Mouse (Mus musculus): ENCODE measurements around the gene Pcdh9. TPM values are rescaled to one million over a fixed set of nuclear protein-coding genes. Genes with fewer than 3 reads are reported as not detected.

Pcdh9 gene
- total and polyA plus RNA-seq, 2 experiments from 2014 or later: 85.2 to 100 TPM

- Histone ChIP-seq H3K4me3 (ENCODE audit: low read depth, low read length) (no peak overlapping the region), H3K27ac (ENCODE audit: low read depth, low read length) (no peak overlapping the region), H3K9me3 (ENCODE audit: low read length) (no peaks in the 10 kb centered on the region), H3K27me3 (ENCODE audit: insufficient read depth, low read length) (no peaks in the 10 kb centered on the region), H3K4me2 (ENCODE audit: low read depth) (no peak overlapping the region), H3K4me1 (ENCODE audit: insufficient read depth) (no peaks in the 10 kb centered on the region), H3K36me3 (ENCODE audit: insufficient read depth) (no peaks in the 10 kb centered on the region), H3K9ac (no peak overlapping the region)
- ATAC-seq: no peak
- no peak for DNase-seq
- TF ChIP-seq CTCF (IDR thresholded peaks at IDR 0.05; ENCODE audit: low read depth): no peak
- WGBS: 89% methylated on average over 6 of the region's 6 CpGs
Measured at GRCm38 (mm10) chr14:93143414-93143813, 747.1 kb downstream of the Pcdh9 start.

DNA sequence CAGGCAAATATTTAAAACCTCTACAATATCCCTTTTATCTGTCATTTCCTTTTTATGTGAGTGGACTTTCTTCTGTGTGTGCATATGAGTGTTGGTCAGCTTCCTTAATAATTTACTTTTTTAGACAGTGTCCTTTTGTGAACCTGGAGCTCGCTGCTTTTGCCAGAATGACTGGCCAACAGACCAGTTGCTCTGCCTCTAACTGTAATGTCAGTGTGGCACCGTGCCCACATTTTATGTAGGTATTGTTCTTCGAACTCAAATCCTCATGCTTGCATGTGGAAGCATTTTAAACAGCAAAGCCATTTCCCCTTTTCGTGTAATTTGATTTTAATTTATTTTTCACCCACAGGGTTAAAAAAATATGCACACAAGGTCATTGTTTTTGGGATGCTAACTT lies 748.4 kb downstream of the Pcdh9 start:
- no peak overlapping the region for H3K4me3 ChIP-seq (ENCODE audit: low read depth, low read length)
- no peak overlapping the region for H3K9ac ChIP-seq
- H3K27me3 ChIP-seq (ENCODE audit: insufficient read depth, low read length): no peaks in the 10 kb centered on the region
- no peaks in the 10 kb centered on the region for H3K9me3 ChIP-seq (ENCODE audit: low read length)
- DNase-seq: no peak
- WGBS: 78% methylated on average over 4 of the region's 4 CpGs
- no peak for ATAC-seq
- TF ChIP-seq CTCF (IDR thresholded peaks at IDR 0.05; ENCODE audit: low read depth): no peak
- no peak overlapping the region for H3K4me2 ChIP-seq (ENCODE audit: low read depth)
- H3K36me3 ChIP-seq (ENCODE audit: insufficient read depth): no peaks in the 10 kb centered on the region
- H3K4me1 ChIP-seq (ENCODE audit: insufficient read depth): no peaks in the 10 kb centered on the region
- H3K27ac ChIP-seq (ENCODE audit: low read depth, low read length): no peak overlapping the region

GRCm38 (mm10) chr14:93126993-93127392 lies 763.5 kb downstream of the Pcdh9 start:
- 76% methylated on average over 3 of the region's 3 CpGs for WGBS

DNA sequence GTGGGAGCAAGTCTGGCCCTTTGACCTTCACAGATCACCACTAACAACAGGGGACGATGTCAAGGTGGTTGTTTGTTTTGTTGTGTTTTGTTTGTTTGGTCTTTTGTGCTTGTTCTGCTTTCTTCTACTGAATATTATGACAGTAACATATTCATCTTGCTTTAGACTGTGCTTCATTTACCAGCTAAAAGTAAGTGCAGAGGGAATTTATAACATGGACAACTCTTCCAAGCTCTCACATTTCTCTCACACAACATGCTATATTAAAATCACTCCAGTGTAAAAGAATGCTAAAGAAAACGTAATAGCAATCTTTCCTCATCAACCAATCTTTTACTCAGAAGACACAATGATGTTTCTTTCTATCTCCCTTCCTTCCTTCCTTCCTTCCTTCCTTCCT lies 787.7 kb downstream of the Pcdh9 start:
- H3K27ac ChIP-seq (ENCODE audit: low read depth, low read length): no peak overlapping the region
- H3K36me3 ChIP-seq (ENCODE audit: insufficient read depth): no peaks in the 10 kb centered on the region
- TF ChIP-seq CTCF (IDR thresholded peaks at IDR 0.05; ENCODE audit: low read depth): no peak
- ATAC-seq (no peak), DNase-seq (no peak)
- H3K4me3 ChIP-seq (ENCODE audit: low read depth, low read length): no peak overlapping the region
- no peaks in the 10 kb centered on the region for H3K4me1 ChIP-seq (ENCODE audit: insufficient read depth)
- WGBS: 53% methylated on average over 2 of the region's 2 CpGs
- no peaks in the 10 kb centered on the region for H3K27me3 ChIP-seq (ENCODE audit: insufficient read depth, low read length)
- no peaks in the 10 kb centered on the region for H3K9me3 ChIP-seq (ENCODE audit: low read length)
- no peak overlapping the region for H3K9ac ChIP-seq
- no peak overlapping the region for H3K4me2 ChIP-seq (ENCODE audit: low read depth)

More at GRCm38 (mm10) chr14:93126993-93127392, 763.5 kb downstream of the Pcdh9 start:
- Histone ChIP-seq H3K36me3 (ENCODE audit: insufficient read depth) (no peaks in the 10 kb centered on the region), H3K27ac (ENCODE audit: low read depth, low read length) (no peak overlapping the region), H3K9me3 (ENCODE audit: low read length) (no peaks in the 10 kb centered on the region), H3K4me2 (ENCODE audit: low read depth) (no peak overlapping the region), H3K27me3 (ENCODE audit: insufficient read depth, low read length) (no peaks in the 10 kb centered on the region), H3K9ac (no peak overlapping the region), H3K4me3 (ENCODE audit: low read depth, low read length) (no peak overlapping the region), H3K4me1 (ENCODE audit: insufficient read depth) (no peaks in the 10 kb centered on the region)
- ATAC-seq: no peak
- TF ChIP-seq CTCF (IDR thresholded peaks at IDR 0.05; ENCODE audit: low read depth): no peak
- peak; percentile 8 for DNase-seq

GRCm38 (mm10) chr14:93095081-93095480 lies 795.4 kb downstream of the Pcdh9 start:
- WGBS: 54% methylated on average over 2 of the region's 2 CpGs
- H3K9me3 ChIP-seq (ENCODE audit: low read length): no peaks in the 10 kb centered on the region
- ATAC-seq: no peak
- H3K27ac ChIP-seq (ENCODE audit: low read depth, low read length): no peak overlapping the region
- no peaks in the 10 kb centered on the region for H3K27me3 ChIP-seq (ENCODE audit: insufficient read depth, low read length)
- H3K36me3 ChIP-seq (ENCODE audit: insufficient read depth): no peaks in the 10 kb centered on the region
- no peaks in the 10 kb centered on the region for H3K4me1 ChIP-seq (ENCODE audit: insufficient read depth)
- H3K4me3 ChIP-seq (ENCODE audit: low read depth, low read length): no peak overlapping the region
- DNase-seq: no peak
- no peak for TF ChIP-seq CTCF (IDR thresholded peaks at IDR 0.05; ENCODE audit: low read depth)
- no peak overlapping the region for H3K9ac ChIP-seq
- H3K4me2 ChIP-seq (ENCODE audit: low read depth): no peak overlapping the region

DNA sequence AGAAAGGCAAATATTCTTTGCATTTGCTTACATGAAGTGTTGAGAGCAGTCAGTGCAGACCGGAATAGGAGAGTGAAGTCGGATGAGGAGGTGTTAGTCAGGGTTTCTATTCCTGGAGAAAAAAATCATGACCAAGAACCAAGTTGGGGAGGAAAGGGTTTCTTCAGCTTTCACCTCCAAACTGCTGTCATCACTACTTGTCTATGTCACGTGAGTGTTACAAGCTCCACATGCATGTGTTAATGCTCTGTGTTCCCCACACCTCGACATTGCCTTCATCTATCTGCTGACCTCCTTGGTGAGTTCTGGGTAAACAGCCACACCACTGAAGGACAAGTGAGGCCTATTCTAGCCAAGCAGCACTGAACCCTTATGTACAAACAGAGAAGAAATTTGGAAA lies 797.7 kb downstream of the Pcdh9 start:
- no peak for ATAC-seq
- TF ChIP-seq CTCF (IDR thresholded peaks at IDR 0.05; ENCODE audit: low read depth): no peak
- 83% methylated on average over 4 of the region's 4 CpGs for whole genome bisulfite sequencing

DNA sequence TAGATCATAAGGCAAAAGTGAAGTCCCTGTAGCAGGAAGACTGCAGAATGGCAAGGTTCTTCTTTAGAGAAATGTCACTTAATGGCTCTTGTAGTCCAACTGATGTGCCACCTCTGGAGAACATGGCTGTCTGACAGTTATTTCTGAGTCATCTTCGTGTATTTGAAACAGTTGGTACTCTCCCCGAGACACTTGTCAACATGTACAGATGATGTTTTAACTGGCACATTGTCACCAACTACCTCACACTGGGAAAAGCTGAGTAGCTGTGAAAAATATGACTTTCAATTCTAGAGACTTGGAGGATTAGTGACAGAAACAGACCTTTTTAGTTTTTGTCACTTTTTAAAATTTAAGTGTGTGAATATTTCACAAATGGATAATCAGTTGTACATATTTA lies 804.8 kb downstream of the Pcdh9 start:
- Histone ChIP-seq H3K27me3 (ENCODE audit: insufficient read depth, low read length) (no peaks in the 10 kb centered on the region), H3K9ac (no peak overlapping the region), H3K4me3 (ENCODE audit: low read depth, low read length) (no peak overlapping the region), H3K9me3 (ENCODE audit: low read length) (no peaks in the 10 kb centered on the region), H3K4me2 (ENCODE audit: low read depth) (no peak overlapping the region), H3K4me1 (ENCODE audit: insufficient read depth) (no peaks in the 10 kb centered on the region), H3K36me3 (ENCODE audit: insufficient read depth) (no peaks in the 10 kb centered on the region), H3K27ac (ENCODE audit: low read depth, low read length) (no peak overlapping the region)
- no peak for TF ChIP-seq CTCF (IDR thresholded peaks at IDR 0.05; ENCODE audit: low read depth)
- WGBS: 45% methylated on average over 2 of the region's 2 CpGs
- ATAC-seq (no peak), DNase-seq (no peak)

More for the DNA sequence above, 797.7 kb downstream of the Pcdh9 start:
- Histone ChIP-seq H3K4me2 (ENCODE audit: low read depth) (no peak overlapping the region), H3K9ac (no peak overlapping the region), H3K27me3 (ENCODE audit: insufficient read depth, low read length) (no peaks in the 10 kb centered on the region), H3K9me3 (ENCODE audit: low read length) (no peaks in the 10 kb centered on the region), H3K4me1 (ENCODE audit: insufficient read depth) (no peaks in the 10 kb centered on the region), H3K27ac (ENCODE audit: low read depth, low read length) (no peak overlapping the region), H3K36me3 (ENCODE audit: insufficient read depth) (no peaks in the 10 kb centered on the region), H3K4me3 (ENCODE audit: low read depth, low read length) (no peak overlapping the region)
- no peak for DNase-seq

- H3K36me3 ChIP-seq (ENCODE audit: insufficient read depth): no peaks in the 10 kb centered on the region
- no peaks in the 10 kb centered on the region for H3K9me3 ChIP-seq (ENCODE audit: low read length)
- H3K4me2 ChIP-seq (ENCODE audit: low read depth): no peak overlapping the region
- H3K27ac ChIP-seq (ENCODE audit: low read depth, low read length): no peak overlapping the region
- no peak overlapping the region for H3K4me3 ChIP-seq (ENCODE audit: low read depth, low read length)
- ATAC-seq (no peak), DNase-seq (no peak)
- H3K4me1 ChIP-seq (ENCODE audit: insufficient read depth): no peaks in the 10 kb centered on the region
- no peak for TF ChIP-seq CTCF (IDR thresholded peaks at IDR 0.05; ENCODE audit: low read depth)
- WGBS: 7% methylated on average over 2 of the region's 2 CpGs
- H3K27me3 ChIP-seq (ENCODE audit: insufficient read depth, low read length): no peaks in the 10 kb centered on the region
- H3K9ac ChIP-seq: no peak overlapping the region
Measured at GRCm38 (mm10) chr14:93083140-93083539, 807.3 kb downstream of the Pcdh9 start.

Measured in forebrain, postnatal 0 days (tissue).